Mouse (Mus musculus): ENCODE results near the gene Nfib.

DNA sequence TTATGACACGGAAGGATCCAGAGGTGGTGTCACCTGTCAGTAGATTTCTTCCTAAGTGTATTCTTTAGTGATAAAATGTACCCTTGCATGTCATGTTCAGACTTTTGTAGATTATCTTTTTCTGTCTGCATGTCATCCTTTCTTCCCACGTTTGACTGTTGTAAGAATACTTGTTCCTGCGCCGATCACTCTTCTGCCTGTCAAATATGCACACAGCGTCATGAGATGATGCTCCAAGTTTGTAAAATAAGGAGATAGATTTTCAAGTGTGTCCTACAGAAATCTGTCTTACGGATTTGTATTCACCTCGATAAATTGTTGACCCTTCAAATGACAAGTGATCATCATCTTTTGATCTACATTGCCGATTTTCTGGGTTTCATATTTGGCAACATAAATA, 190.6 kb downstream of the Nfib start:
- TF ChIP-seq ZMIZ1 (IDR thresholded peaks at IDR 0.05; ENCODE audit: low read depth, low read length), result no peak
- TF ChIP-seq CTCF (conservative IDR thresholded peaks at IDR 0.05 in 1 of 2, IDR thresholded peaks at IDR 0.05 in 1 of 2; ENCODE audit: low read depth in 2 of 2, low read length in 2 of 2), result no peak

All from CH12.LX (cell line).